Mouse (Mus musculus): ENCODE results near the gene Npr2. TPM values are rescaled to one million over a fixed set of nuclear protein-coding genes. Genes with fewer than 3 reads are reported as not detected.

Npr2 gene
- total and polyA plus RNA-seq, 3 experiments = 35.9 to 57.0 (median 43.4) TPM

DNA sequence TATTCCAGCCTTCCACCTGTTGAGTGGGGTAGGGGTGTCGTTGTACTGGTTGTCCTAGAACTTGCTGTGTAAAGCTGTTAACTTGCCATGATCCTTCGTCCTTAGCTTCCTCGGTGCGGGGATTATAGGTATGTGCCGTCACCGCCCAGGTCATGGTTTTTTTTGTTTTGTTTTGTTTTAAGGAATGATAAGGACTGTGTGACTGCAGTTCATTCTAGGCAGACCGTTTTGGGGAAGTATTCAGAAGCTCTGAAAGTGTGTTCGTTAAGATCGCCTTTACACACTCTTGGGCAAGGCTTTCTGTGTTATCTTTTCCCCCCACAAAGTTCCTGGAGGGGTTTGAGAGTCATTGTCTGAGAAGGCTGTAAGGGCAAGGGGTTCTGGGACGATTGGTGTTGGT lies 19.2 kb upstream of the Npr2 start:
- intact Hi-C loops (cut with DNase I) = no loop called here
- WGBS = 44% methylated on average over 10 of the region's 10 CpGs

GRCm38 (mm10) chr4:43613060-43613730 lies 18.5 kb upstream of the Npr2 start:
- H3K9ac ChIP-seq (ENCODE audit: low read depth, low read length) = no peak overlapping the region
- DNase-seq = no peak
- H3K36me3 ChIP-seq (ENCODE audit: control insufficient read depth, insufficient read depth, low read length) = no peaks in the 10 kb centered on the region
- H3K27ac ChIP-seq = peak overlapping the region; percentile 10
- H3K79me2 ChIP-seq (replicated peaks; ENCODE audit: control insufficient read depth, insufficient read depth, low read length) = no peaks in the 10 kb centered on the region
- intact Hi-C loops (cut with DNase I) = no loop called here
- H3K4me3 ChIP-seq = no peak overlapping the region
- 59% methylated on average over 3 of the region's 3 CpGs for WGBS
- H3K4me1 ChIP-seq (ENCODE audit: control insufficient read depth, insufficient read depth, low read length) = no peaks in the 10 kb centered on the region; the same call in 1 of the 2 replicates
- H3K27me3 ChIP-seq (ENCODE audit: control insufficient read depth, insufficient read depth, low read length) = no peaks in the 10 kb centered on the region
- TF ChIP-seq POLR2A (IDR thresholded peaks at IDR 0.05; ENCODE audit: insufficient read depth, low read depth, low read length) (no peak), CTCF (IDR thresholded peaks at IDR 0.05) (no peak), EP300 (IDR thresholded peaks at IDR 0.05; ENCODE audit: insufficient read depth, low read depth, low read length) (no peak)

More for the DNA sequence above, 19.2 kb upstream of the Npr2 start:
- Histone ChIP-seq H3K9ac (ENCODE audit: low read depth, low read length) (no peak overlapping the region), H3K79me2 (replicated peaks; ENCODE audit: control insufficient read depth, insufficient read depth, low read length) (no peaks in the 10 kb centered on the region), H3K4me1 (ENCODE audit: control insufficient read depth, insufficient read depth, low read length) (no peaks in the 10 kb centered on the region; the same call in 1 of the 2 replicates), H3K27ac (no peak overlapping the region), H3K36me3 (ENCODE audit: control insufficient read depth, insufficient read depth, low read length) (no peaks in the 10 kb centered on the region), H3K27me3 (ENCODE audit: control insufficient read depth, insufficient read depth, low read length) (no peaks in the 10 kb centered on the region), H3K4me3 (no peak overlapping the region)
- DNase-seq = no peak
- TF ChIP-seq CTCF (IDR thresholded peaks at IDR 0.05) (no peak), POLR2A (IDR thresholded peaks at IDR 0.05; ENCODE audit: insufficient read depth, low read depth, low read length) (no peak), EP300 (IDR thresholded peaks at IDR 0.05; ENCODE audit: insufficient read depth, low read depth, low read length) (no peak)

GRCm38 (mm10) chr4:43620146-43620778 lies 11.5 kb upstream of the Npr2 start:
- TF ChIP-seq CTCF (IDR thresholded peaks at IDR 0.05) (no peak), POLR2A (IDR thresholded peaks at IDR 0.05; ENCODE audit: insufficient read depth, low read depth, low read length) (no peak), EP300 (IDR thresholded peaks at IDR 0.05; ENCODE audit: insufficient read depth, low read depth, low read length) (no peak)
- no peaks in the 10 kb centered on the region for H3K79me2 ChIP-seq (replicated peaks; ENCODE audit: control insufficient read depth, insufficient read depth, low read length)
- no peaks in the 10 kb centered on the region for H3K36me3 ChIP-seq (ENCODE audit: control insufficient read depth, insufficient read depth, low read length)
- no peak overlapping the region for H3K4me3 ChIP-seq
- H3K27ac ChIP-seq = no peak overlapping the region
- WGBS = 63% methylated on average over 4 of the region's 4 CpGs
- no peaks in the 10 kb centered on the region for H3K27me3 ChIP-seq (ENCODE audit: control insufficient read depth, insufficient read depth, low read length)
- no peaks in the 10 kb centered on the region for H3K4me1 ChIP-seq (ENCODE audit: control insufficient read depth, insufficient read depth, low read length)
- no peak for DNase-seq
- H3K9ac ChIP-seq (ENCODE audit: low read depth, low read length) = no peak overlapping the region
- intact Hi-C loops (cut with DNase I) = no loop called here

DNA sequence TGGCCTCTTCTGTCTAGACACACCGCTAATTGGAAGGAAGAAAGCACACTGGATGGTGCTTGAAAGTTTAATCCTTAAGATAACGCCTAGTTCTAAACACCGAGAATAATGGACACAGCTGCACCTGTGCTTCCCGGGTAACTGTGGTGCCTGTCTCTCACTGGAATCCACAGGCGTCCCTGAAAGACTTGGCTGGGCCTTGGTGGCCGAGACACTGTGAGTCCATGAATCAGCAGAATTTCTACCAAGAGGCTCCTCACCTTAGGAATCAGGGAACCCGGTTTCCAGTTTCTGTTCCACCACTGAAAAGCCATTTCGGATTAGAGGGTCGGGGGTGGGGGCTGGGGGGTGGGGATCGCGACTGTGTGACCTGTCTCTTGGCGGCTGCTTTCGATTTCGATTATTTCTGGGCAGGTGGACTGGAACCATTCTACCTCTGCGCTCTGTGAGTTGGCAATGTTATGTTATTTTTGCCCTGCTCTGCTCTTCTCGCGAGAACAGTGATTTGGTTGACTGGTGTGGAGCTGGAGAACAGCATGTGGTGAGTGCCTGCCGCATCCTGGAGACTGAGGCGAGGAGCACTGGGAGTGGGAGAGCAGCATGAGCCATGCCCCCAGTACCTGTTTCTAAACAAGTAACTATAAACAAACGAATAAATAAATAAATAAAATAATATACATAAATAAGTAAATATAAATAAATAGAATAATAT lies 2.5 kb upstream of the Npr2 start:
- TF ChIP-seq POLR2A (IDR thresholded peaks at IDR 0.05; ENCODE audit: insufficient read depth, low read depth, low read length) (no peak), EP300 (IDR thresholded peaks at IDR 0.05; ENCODE audit: insufficient read depth, low read depth, low read length) (no peak), CTCF (IDR thresholded peaks at IDR 0.05) (no peak)
- DNase-seq = no peak
- peaks cover 3% of the 10 kb centered on the region; the same call in 1 of the 2 replicates for H3K36me3 ChIP-seq (ENCODE audit: control insufficient read depth, insufficient read depth, low read length)
- no peak overlapping the region for H3K4me3 ChIP-seq
- H3K27me3 ChIP-seq (ENCODE audit: control insufficient read depth, insufficient read depth, low read length) = no peaks in the 10 kb centered on the region
- peaks cover 5% of the 10 kb centered on the region; the same call in 1 of the 2 replicates for H3K79me2 ChIP-seq (replicated peaks; ENCODE audit: control insufficient read depth, insufficient read depth, low read length)
- WGBS = 53% methylated on average over 20 of the region's 20 CpGs
- peaks cover 13% of the 10 kb centered on the region for H3K4me1 ChIP-seq (ENCODE audit: control insufficient read depth, insufficient read depth, low read length)
- intact Hi-C loops (cut with DNase I) = no loop called here
- H3K27ac ChIP-seq = no peak overlapping the region
- H3K9ac ChIP-seq (ENCODE audit: low read depth, low read length) = no peak overlapping the region

GRCm38 (mm10) chr4:43630030-43630581 lies 1.6 kb upstream of the Npr2 start:
- H3K9ac ChIP-seq (ENCODE audit: low read depth, low read length) = no peak overlapping the region
- peak; percentile 92 for TF ChIP-seq CTCF (IDR thresholded peaks at IDR 0.05)
- 0 out of 2 replicates have a peak, but pooled peaks have one; percentile 29 for TF ChIP-seq POLR2A (IDR thresholded peaks at IDR 0.05; ENCODE audit: insufficient read depth, low read depth, low read length)
- peak; percentile 79 for TF ChIP-seq EP300 (IDR thresholded peaks at IDR 0.05; ENCODE audit: insufficient read depth, low read depth, low read length)
- peaks cover 3% of the 10 kb centered on the region; the same call in 1 of the 2 replicates for H3K36me3 ChIP-seq (ENCODE audit: control insufficient read depth, insufficient read depth, low read length)
- 6% methylated on average over 5 of the region's 5 CpGs for WGBS
- no peak overlapping the region for H3K4me3 ChIP-seq
- intact Hi-C loops (cut with DNase I) = loop anchor here (1.0 to 10.0 kb wide), 5 partner anchors 27 to 235 kb away; partner anchors contain the start of genes Fam221b, Hint2 and Tmem8b
- H3K27me3 ChIP-seq (ENCODE audit: control insufficient read depth, insufficient read depth, low read length) = no peaks in the 10 kb centered on the region
- peaks cover 5% of the 10 kb centered on the region; the same call in 1 of the 2 replicates for H3K79me2 ChIP-seq (replicated peaks; ENCODE audit: control insufficient read depth, insufficient read depth, low read length)
- DNase-seq = peak; percentile 73 to 82
- H3K27ac ChIP-seq = peak overlapping the region; percentile 81
- H3K4me1 ChIP-seq (ENCODE audit: control insufficient read depth, insufficient read depth, low read length) = peaks cover 13% of the 10 kb centered on the region
